Mouse (Mus musculus) thymus, postnatal 0 days (tissue): ENCODE measurements around the gene Eif3l. TPM values are rescaled to one million over a fixed set of nuclear protein-coding genes. Genes with fewer than 3 reads are reported as not detected.
A peak's percentile ranks its signal among the peaks of the same experiment; 100 is the strongest.

Experiments used
- DNase-seq: peaks from one replicate; pipeline ENCODE4 v3.0.0-alpha.2; 2015; ENCODE audit warnings: low spot score
- polyA plus RNA-seq: library from polyadenylated mRNA; unstranded; fragments of >200 nt; fragmentation: Nextera tagmentation; extraction: Ambion mirVana; gene quantifications from 2 replicates; pipeline ENCODE4 v1.2.1, GENCODE M21; 2015

Gene Eif3l
- polyA plus RNA-seq, 1 experiment from 2014 or later = 200 TPM

GRCm38 (mm10) chr15:79122546-79122945, 47.6 kb downstream of the Eif3l start:
- DNase-seq = no peak

- DNase-seq = no peak
Observed at GRCm38 (mm10) chr15:79123751-79124150, 48.8 kb downstream of the Eif3l start.

GRCm38 (mm10) chr15:79124331-79124875, 49.4 kb downstream of the Eif3l start:
- no peak for DNase-seq

- DNase-seq = peak; percentile 61
Observed at GRCm38 (mm10) chr15:79126217-79126932, 51.4 kb downstream of the Eif3l start.

- DNase-seq = no peak
Observed at GRCm38 (mm10) chr15:79127101-79127500, 52.1 kb downstream of the Eif3l start.

- no peak for DNase-seq
Observed at GRCm38 (mm10) chr15:79128208-79128607, 53.2 kb downstream of the Eif3l start.

GRCm38 (mm10) chr15:79129311-79129710, 54.3 kb downstream of the Eif3l start:
- DNase-seq = no peak

GRCm38 (mm10) chr15:79130782-79131181, 55.8 kb downstream of the Eif3l start:
- no peak for DNase-seq

- DNase-seq = no peak
Observed at GRCm38 (mm10) chr15:79131442-79131841, 56.5 kb downstream of the Eif3l start.

GRCm38 (mm10) chr15:79133191-79133661, 58.2 kb downstream of the Eif3l start:
- DNase-seq = no peak

- DNase-seq = no peak
Observed at GRCm38 (mm10) chr15:79134496-79135270, 59.7 kb downstream of the Eif3l start.

GRCm38 (mm10) chr15:79135332-79135731, 60.4 kb downstream of the Eif3l start:
- no peak for DNase-seq

- DNase-seq = no peak
Observed at GRCm38 (mm10) chr15:79135783-79136575, 61.0 kb downstream of the Eif3l start.

- DNase-seq = peak; percentile 24
Observed at GRCm38 (mm10) chr15:79139640-79140039, 64.7 kb downstream of the Eif3l start.

GRCm38 (mm10) chr15:79140866-79141565, 66.0 kb downstream of the Eif3l start, which contains the start of the genes Polr2f and 1700088E04Rik:
TSS of gene Polr2f (plus strand) at chr15:79141009.
TSS of gene 1700088E04Rik (minus strand) at chr15:79141253.
- DNase-seq = peak; percentile 97

- DNase-seq = no peak
Observed at GRCm38 (mm10) chr15:79141566-79141917, 66.6 kb downstream of the Eif3l start.

GRCm38 (mm10) chr15:79143316-79143715, 68.3 kb downstream of the Eif3l start:
- no peak for DNase-seq
